Mouse (Mus musculus): Measurements from ENCODE around the gene Rfx5.

DNA sequence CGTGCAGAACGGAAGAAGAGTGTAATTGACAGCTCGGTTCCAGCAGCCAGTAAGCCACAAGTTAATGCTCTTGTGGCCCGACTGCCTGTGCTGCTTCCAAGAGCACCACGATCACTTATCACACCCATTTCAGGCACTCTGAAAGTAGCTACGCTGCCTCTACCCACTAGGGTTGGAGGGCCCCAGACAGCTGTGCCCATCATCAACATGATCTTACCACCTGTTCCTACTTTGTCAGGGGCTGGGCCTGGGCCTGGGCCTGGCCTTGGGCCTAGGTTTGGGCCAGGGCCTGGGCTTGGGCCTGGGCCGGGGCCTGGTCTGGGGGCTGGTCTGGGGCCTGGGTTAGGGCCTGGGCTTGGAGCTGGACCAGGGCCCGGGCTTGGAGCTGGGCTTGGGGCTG lies 4.4 kb downstream of the Rfx5 start:
- TF ChIP-seq CTCF (IDR thresholded peaks at IDR 0.05; ENCODE audit: control insufficient read depth, insufficient read depth, low read length) (no peak), POLR2A (IDR thresholded peaks at IDR 0.05; ENCODE audit: borderline replicate concordance, control insufficient read depth, low read depth, low read length) (no peak)
